Mouse (Mus musculus) subcutaneous adipose tissue, adult 2 months (tissue): Measurements from ENCODE around the gene Dync1li2. TPM values are rescaled to one million over a fixed set of nuclear protein-coding genes. Genes with fewer than 3 reads are reported as not detected.

Source experiments
- polyA plus RNA-seq: library from polyadenylated mRNA; depleted of rRNA; stranded (reverse); fragments of >200 nt; gene quantifications from 2 replicates; pipeline ENCODE4 v1.2.3, GENCODE M21; 2012; ENCODE audit warnings: low replicate concordance; rRNA removed

Dync1li2 gene
- 26.5 and 32.8 TPM in 2 replicates for polyA plus RNA-seq

GRCm38 (mm10) chr8:104442299-104443124 is at the start of gene Dync1li2:
Dync1li2 (minus strand) TSS chr8:104443047.

GRCm38 (mm10) chr8:104395703-104396357 is 47.0 kb downstream of the Dync1li2 start, which contains the start of gene Cmtm4:
Cmtm4 (minus strand) TSS chr8:104395807.

Other genes starting within 250 kb of the Dync1li2 start
- 28.2 and 30.0 TPM in 2 replicates for gene Tk2, start 194.5 kb downstream of the Dync1li2 start, polyA plus RNA-seq
- 6.3 and 14.7 TPM in 2 replicates for gene Cklf, start 192.2 kb downstream of the Dync1li2 start, polyA plus RNA-seq
- gene Cmtm2a, start 149.9 kb downstream of the Dync1li2 start, polyA plus RNA-seq = not detected in 2 replicates
- not detected in 2 replicates for gene Gm45711, start 133.0 kb downstream of the Dync1li2 start, polyA plus RNA-seq
- gene Cmtm1, start 132.9 kb downstream of the Dync1li2 start, polyA plus RNA-seq = not detected in 2 replicates
- not detected in 2 replicates for gene Gm11020, start 121.5 kb downstream of the Dync1li2 start, polyA plus RNA-seq
- gene Cmtm2b, start 120.8 kb downstream of the Dync1li2 start, polyA plus RNA-seq = not detected in 2 replicates
- 149 and 286 TPM in 2 replicates for gene Cmtm3, start 103.6 kb downstream of the Dync1li2 start, polyA plus RNA-seq
- gene Cmtm4, start 47.2 kb downstream of the Dync1li2 start, polyA plus RNA-seq = 12.0 and 20.6 TPM in 2 replicates
- gene Terb1, start 66.9 kb upstream of the Dync1li2 start, polyA plus RNA-seq = not detected in 2 replicates
- gene Nae1, start 91.6 kb upstream of the Dync1li2 start, polyA plus RNA-seq = 12.8 and 19.6 TPM in 2 replicates
- gene Car7, start 91.6 kb upstream of the Dync1li2 start, polyA plus RNA-seq = 6.9 and 25.1 TPM in 2 replicates
- 9.1 and 12.1 TPM in 2 replicates for gene Pdp2, start 148.4 kb upstream of the Dync1li2 start, polyA plus RNA-seq
- gene Cdh16, start 181.3 kb upstream of the Dync1li2 start, polyA plus RNA-seq = 0.14 and 4.5 TPM in 2 replicates
- 15.7 and 22.8 TPM in 2 replicates for gene Rrad, start 188.3 kb upstream of the Dync1li2 start, polyA plus RNA-seq
- gene Ciao2b, start 198.9 kb upstream of the Dync1li2 start, polyA plus RNA-seq = 40.4 and 45.6 TPM in 2 replicates